Mouse (Mus musculus) embryo, embryonic 10.5 days (tissue): ENCODE results near the gene Rsg1.

ENCODE experiments used
- DNase-seq: peaks from one replicate; pipeline ENCODE4 v3.0.0-alpha.2; 2015; ENCODE audit warnings: low spot score

The Rsg1 gene

DNA sequence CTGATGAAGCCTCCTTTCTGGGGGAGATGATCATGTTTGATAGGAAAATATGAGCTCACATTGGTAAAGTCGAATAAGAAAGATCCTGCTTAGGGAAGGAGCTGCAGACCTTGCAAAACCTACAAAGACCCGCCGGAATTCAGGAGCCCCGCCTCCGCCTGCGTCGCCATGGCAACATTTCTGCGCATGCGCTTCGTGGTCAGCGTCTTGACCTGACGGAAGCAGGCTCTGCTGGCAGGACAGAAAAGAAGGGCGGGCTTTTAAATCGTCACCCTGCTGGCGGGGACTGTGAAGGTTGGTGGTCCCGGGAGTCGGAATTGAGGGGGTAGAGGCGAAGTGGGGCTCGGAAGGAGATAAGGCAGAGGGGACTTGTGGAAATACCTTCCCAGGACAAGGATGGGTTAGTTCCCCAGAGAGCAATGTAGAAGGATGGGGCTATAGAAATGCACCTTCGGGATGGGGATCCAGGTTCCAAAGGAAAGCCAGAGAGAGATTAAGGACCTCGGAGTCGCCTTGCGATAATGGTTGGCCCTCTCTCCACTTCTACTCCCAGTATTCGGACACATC lies at the start of gene Rsg1:
Gene Rsg1 (plus strand): TSS at position 187 of the 567 bp plus-strand sequence.
- peak; percentile 97 for DNase-seq

- no peak for DNase-seq
Measured at GRCm38 (mm10) chr4:141165744-141166292, 47.9 kb upstream of the Rsg1 start.

DNA sequence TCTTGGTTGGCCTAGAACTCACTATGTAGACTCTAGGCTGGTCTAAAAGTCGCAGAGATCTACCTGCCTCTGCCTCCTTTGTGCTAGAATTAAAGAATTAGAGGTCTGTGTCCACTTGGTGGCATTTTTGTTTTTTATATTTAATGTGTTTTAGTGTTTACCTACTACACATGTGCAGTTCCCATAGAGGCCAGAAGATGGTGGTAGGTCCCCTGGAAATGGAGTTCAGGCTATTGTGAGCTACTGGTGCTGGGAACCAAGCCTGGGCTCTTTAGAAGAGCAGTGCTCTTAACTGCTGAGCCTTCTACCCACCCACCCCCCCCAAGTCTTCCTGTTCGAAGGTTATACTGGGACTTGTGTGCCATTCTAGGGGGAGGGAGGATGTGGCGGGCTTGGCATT lies 46.6 kb upstream of the Rsg1 start:
- DNase-seq, result no peak

- DNase-seq, result no peak
Measured at GRCm38 (mm10) chr4:141172121-141172520, 41.6 kb upstream of the Rsg1 start.

- DNase-seq, result no peak
Measured at GRCm38 (mm10) chr4:141175783-141176182, 38.0 kb upstream of the Rsg1 start.

GRCm38 (mm10) chr4:141176328-141176838 lies 37.4 kb upstream of the Rsg1 start:
- DNase-seq, result no peak

- DNase-seq, result no peak
Measured at GRCm38 (mm10) chr4:141178500-141178899, 35.3 kb upstream of the Rsg1 start.

DNA sequence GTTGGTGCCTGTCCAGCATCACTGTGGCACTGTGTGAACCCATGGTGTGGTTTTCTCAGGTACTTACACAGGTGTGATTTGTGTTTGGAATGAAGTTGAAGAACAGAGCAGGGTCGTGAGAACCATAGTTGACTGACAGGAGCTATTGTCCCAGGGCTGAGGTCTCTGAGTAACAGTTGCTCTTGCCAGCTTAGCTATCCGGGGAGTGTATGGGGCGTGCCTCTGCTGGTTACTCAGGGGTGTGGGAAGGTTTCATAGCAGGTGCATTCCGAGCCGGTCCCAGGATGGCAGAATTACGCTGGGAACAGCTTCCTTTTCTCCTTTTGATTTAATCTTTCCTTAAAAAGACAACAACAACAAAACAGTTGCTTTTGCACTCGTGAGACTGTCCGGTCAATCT lies 32.9 kb upstream of the Rsg1 start:
- no peak for DNase-seq

- DNase-seq, result no peak
Measured at GRCm38 (mm10) chr4:141181981-141182380, 31.8 kb upstream of the Rsg1 start.

GRCm38 (mm10) chr4:141183932-141184331 lies 29.8 kb upstream of the Rsg1 start:
- no peak for DNase-seq

GRCm38 (mm10) chr4:141184426-141184825 lies 29.3 kb upstream of the Rsg1 start:
- no peak for DNase-seq

- no peak for DNase-seq
Measured at GRCm38 (mm10) chr4:141186923-141187836, 26.6 kb upstream of the Rsg1 start.

DNA sequence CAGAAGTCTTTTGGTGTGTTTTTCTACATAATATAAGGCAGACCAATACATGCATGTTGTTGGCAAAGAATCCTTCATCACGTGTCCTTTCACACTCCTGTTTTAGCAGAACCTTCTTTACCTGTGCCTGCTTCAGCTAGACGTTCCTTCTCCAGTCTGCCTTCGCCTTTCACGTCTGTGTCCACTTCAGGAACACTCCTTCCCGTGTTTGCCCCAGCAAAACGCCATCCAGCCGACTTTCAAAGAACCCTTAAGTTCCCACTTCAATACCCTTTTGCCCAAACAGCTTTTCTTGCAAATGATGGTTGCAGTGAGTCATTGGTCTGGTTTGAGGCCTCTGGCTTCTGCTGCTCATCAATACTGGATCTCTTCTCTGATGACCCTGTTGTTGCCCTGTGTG lies 22.5 kb upstream of the Rsg1 start:
- DNase-seq, result no peak

GRCm38 (mm10) chr4:141194553-141194952 lies 19.2 kb upstream of the Rsg1 start:
- DNase-seq, result no peak

GRCm38 (mm10) chr4:141196981-141197685 lies 16.6 kb upstream of the Rsg1 start:
- no peak for DNase-seq

GRCm38 (mm10) chr4:141197686-141198035 lies 16.1 kb upstream of the Rsg1 start:
- no peak for DNase-seq

- no peak for DNase-seq
Measured at GRCm38 (mm10) chr4:141200906-141201305, 12.8 kb upstream of the Rsg1 start.

GRCm38 (mm10) chr4:141202192-141202591 lies 11.6 kb upstream of the Rsg1 start:
- DNase-seq, result no peak

DNA sequence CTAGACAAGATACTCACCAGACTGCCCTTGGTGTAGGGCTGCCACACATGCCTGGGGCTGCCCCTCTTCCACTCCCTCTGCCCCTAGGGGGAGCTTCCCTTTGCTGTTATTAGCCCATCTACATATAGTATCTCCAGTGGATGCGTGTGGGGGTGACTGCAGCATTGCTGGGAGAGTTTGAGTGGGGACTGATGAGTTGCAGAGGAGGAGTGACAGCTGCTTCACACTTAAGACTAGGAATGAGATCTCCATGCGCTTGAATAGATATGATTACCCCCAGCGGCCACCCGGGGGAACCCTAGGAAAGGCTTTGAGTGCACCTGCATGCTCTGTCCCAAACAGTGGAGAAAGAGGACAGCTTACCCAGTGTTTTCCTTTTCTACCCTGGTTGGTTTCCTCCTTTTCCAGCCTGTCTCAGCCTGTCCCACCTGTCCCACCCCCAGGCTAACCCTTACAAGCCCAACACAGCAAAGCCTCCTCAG lies 9.1 kb upstream of the Rsg1 start:
- no peak for DNase-seq

GRCm38 (mm10) chr4:141207081-141207480 lies 6.7 kb upstream of the Rsg1 start:
- no peak for DNase-seq

- DNase-seq, result peak; percentile 3
Measured at GRCm38 (mm10) chr4:141210524-141211219, 3.1 kb upstream of the Rsg1 start.

DNA sequence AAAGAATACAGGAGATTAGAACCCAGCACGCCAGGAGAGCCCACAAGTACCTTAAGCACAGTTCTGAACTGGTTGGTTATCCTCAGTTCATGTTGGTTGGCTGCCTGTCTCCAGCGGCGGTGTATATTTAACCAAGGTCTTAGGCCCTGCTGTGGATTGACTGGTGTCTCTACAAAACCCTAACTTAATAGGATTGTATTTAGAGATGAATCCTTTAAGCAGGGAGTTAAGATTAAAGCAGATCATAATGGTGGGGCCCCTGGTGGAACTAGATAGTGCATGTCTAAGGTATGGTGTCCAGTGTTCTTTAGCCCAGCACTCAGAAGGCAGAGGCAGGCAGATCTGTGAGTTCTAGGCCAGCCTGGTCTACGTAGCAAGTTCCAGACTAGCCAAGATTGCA lies 2.1 kb upstream of the Rsg1 start:
- no peak for DNase-seq
